Mouse (Mus musculus) right cerebral cortex, postnatal 36 days (tissue): ENCODE data around the gene Abcc12.
A peak's percentile ranks its signal among the peaks of the same experiment; 100 is the strongest.

ENCODE experiments used
- DNase-seq, 2 experiments: peaks; one replicate each; pipeline ENCODE4 v3.0.0; 2022; ENCODE audit warnings: low spot score in 2 of 2, mixed read lengths in 1 of 2

Gene Abcc12

GRCm38 (mm10) chr8:86578076-86578475, 2.4 kb downstream of the Abcc12 start:
- DNase-seq, result peak; percentile 67

- DNase-seq, result no peak
These were observed 2.9 kb downstream of the Abcc12 start for GRCm38 (mm10) chr8:86577547-86577946.

- DNase-seq, result no peak
These were observed 16.8 kb downstream of the Abcc12 start for GRCm38 (mm10) chr8:86563674-86564073.

DNA sequence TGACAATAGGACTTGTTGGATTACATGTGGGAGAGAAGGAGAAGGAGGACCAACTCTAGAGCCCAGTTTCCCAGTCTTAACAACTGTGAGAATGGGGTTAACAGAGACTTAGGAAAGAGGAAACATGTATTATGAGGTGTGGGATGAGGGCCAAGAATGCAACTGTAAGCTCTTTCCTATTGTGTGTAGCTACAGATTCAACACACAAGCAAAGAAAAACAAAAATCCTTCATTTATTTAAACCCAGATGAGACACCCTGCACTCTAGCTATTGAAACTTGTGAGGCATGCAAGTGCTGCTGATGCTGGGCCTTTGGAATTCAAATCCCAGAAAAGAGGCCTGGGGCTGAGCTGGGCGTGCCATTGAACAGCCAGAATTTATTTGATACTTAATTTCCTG, 18.7 kb downstream of the Abcc12 start:
- no peak for DNase-seq

DNA sequence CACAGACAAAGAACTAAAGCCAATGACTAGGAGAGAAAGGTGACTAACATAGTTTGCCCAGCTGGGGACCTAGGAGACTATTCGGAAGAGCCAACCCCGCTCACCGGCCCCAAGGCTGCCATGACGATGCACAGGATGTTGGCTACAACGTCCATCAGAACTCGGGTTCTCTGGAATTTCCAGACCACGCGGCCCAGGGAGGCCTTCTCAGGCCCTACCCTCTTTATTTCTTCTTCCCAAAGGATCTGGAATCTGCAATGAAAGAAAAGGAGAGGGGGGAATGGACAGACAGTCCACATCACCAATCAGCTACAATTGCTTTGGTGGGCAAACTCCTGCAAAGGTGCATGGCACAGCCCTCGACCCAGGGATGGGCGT, 19.8 kb downstream of the Abcc12 start:
- no peak for DNase-seq

DNA sequence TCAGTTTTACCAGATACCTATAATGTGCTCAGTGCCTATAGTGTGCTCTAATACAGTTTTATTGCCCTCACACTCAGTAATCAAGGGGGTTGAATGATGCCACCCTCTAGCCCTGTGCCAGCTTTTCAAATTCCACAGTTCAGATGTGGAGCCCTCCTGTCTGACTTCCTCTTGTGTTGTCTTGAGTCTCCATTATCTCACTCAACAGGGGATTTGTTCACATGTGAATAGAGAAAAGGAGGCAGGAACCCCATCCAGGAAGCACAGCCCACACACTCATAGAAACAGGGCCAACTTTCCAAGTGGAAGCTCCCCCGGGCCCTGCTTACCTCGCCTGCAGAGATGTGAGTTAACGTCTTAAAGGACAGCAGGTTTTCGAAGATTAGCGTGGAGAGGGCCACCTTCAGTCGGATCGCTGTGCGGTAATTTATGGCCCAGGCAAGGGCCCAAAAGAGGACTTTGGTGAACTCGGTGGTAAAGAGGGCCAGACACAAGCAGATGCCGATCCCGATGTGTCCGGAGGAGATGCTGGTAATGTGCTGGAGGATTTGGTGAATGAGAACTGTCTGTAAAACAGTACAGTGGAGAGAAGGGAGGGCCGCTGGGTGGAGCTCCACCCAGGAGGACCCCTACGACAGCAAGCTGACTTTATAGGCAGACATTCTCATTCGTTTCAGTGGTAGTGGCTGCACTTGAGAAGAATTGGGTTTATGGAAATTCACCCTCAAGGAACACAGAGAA, 20.4 kb downstream of the Abcc12 start:
- no peak for DNase-seq

- no peak for DNase-seq
These were observed 23.1 kb downstream of the Abcc12 start for GRCm38 (mm10) chr8:86557186-86558045.

- DNase-seq, result no peak
These were observed 24.9 kb downstream of the Abcc12 start for GRCm38 (mm10) chr8:86555564-86555963.

DNA sequence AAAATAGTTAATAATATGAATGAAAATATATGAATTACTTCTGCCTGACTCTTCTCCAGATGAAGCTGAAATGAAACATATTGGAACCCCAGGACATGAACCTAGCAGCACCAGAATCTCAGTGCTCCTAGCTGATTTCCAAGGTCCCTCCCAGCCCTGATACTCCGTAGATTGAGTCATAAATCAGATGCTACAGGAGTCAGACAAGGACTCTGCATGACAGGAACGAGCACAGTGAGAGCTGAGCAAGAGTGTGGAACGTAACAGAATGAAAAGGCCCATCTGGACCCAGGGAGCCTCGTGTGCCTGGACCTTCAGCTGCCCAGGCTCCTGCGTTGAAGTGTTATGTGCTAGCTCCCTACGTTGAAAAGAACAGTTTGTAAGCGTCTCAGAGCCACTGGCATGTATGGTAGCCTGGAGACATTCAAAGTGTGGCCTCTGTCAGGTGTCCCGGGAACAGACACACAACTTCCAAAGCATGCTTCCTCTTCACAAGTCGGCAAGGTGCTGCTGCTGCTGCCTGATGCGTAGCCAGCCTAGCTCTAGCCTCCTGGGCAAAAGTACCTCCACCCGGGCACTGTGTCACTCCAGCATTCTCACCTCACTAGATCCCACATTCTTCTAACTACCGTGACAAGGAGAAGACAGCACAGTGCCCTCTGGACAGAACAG, 26.1 kb downstream of the Abcc12 start:
- DNase-seq, result no peak

DNA sequence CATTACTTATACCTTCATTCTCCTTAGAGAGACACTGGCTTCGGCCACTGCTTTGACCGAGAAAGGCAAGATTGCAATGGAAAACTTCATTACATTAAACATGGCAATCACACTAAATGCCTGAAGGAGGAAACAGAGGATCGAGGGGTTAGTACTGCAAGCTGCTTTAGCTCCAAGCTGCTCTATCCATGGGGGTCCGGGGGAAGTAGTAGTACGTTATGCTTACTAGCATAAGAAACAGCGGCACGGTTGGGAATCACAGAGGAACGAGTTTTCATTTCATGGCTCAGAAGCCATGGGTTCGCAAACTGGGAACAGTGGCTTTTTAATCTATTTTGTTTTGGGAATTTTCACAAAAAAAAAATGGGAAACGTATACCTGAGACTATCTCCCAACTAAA, 30.0 kb downstream of the Abcc12 start:
- DNase-seq, result no peak

GRCm38 (mm10) chr8:86546001-86546400, 34.5 kb downstream of the Abcc12 start:
- DNase-seq, result no peak

DNA sequence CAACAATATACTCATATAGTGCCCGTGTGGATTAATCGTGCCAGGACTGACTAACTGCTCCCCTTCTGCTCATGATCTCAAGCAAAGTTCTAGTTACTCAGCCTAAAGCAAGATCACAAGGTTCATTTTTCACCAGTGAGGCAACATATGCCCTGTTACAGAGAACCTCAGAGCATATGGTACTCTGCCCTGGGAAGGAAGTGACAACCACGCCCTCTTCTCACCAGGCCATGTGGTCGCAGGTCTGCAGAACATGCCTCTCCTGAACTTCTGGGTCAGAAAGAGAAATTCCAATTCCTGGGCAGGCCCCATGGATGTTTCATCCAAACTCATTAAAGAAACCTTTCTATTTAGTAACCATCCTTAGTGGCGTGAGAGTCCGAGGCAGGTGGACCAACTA, 39.6 kb downstream of the Abcc12 start:
- DNase-seq, result no peak

GRCm38 (mm10) chr8:86540376-86540775, 40.1 kb downstream of the Abcc12 start:
- DNase-seq, result no peak

- DNase-seq, result no peak
These were observed 43.9 kb downstream of the Abcc12 start for GRCm38 (mm10) chr8:86536663-86536987.

GRCm38 (mm10) chr8:86535791-86536662, 44.5 kb downstream of the Abcc12 start:
- DNase-seq, result peak; percentile 56 to 57

- DNase-seq, result no peak
These were observed 45.4 kb downstream of the Abcc12 start for GRCm38 (mm10) chr8:86535068-86535560.

- no peak for DNase-seq
These were observed 50.8 kb downstream of the Abcc12 start for GRCm38 (mm10) chr8:86529714-86530113.

DNA sequence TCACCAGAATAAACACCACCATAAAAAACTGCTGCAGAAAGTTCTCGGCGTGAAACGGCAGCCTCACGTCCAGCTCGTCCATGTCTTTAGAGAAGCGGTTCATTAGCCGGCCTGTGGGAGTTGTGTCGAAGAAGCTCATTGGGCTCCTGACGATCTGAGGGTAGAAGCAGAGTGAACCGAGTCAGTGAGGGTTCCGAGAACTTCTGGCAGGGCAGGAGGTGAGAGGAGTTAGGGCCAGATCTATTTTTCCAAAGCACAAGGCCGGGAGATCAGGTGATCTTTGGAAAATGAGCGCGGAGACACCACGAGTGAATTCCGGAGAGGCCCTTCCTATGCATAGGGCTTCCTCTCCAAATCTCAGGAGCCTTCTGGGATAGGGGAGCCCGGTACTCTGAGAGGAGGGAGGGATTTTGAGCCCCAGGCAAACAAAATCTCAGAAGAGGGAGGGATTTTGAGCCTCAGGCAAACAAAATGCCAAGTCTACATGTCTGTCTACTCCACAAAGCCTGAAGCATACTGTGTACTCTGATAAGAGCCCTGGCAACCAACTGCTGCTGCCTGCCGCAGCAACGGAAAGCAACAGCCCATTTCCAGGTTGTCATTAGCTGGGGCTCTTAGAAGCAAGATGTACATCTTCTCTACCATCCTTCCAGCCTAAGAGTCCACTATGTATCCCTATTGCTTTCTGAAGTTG, 53.0 kb downstream of the Abcc12 start:
- no peak for DNase-seq

GRCm38 (mm10) chr8:86526808-86527207, 53.7 kb downstream of the Abcc12 start:
- no peak for DNase-seq

DNA sequence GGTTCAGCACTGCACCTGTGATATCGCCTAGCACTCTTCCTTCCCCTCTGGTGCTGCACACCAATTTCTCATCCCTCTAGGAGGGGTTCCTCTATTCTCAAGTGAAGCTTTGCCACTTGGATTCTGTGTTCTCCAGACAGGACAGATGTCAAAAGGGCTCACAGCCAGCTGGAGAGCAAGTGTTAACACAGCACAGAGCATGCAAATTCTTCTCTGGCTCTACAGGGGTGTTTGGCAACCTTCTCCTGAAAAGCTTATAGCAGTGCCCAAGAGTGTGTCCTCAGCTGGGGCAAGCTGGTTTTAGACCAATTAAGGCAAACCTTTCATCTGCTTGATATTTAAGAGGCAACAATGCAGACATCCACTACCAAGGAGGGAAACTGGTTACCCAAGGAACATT, 66.3 kb downstream of the Abcc12 start:
- DNase-seq, result no peak

GRCm38 (mm10) chr8:86512886-86513285, 67.6 kb downstream of the Abcc12 start:
- no peak for DNase-seq
